Mouse (Mus musculus) liver, embryonic 14.5 days (tissue): ENCODE measurements around the gene Cryz.

ENCODE experiments used
- CTCF ChIP-seq: IDR thresholded peaks from 2 replicates; pipeline ENCODE4 v1.5.1; 2016; ENCODE audit warnings: antibody characterized with exemption, low read depth, control low read depth
- EP300 ChIP-seq: IDR thresholded peaks from 2 replicates; pipeline ENCODE4 v1.6.1; 2016; ENCODE audit warnings: antibody characterized with exemption, low read depth

DNA sequence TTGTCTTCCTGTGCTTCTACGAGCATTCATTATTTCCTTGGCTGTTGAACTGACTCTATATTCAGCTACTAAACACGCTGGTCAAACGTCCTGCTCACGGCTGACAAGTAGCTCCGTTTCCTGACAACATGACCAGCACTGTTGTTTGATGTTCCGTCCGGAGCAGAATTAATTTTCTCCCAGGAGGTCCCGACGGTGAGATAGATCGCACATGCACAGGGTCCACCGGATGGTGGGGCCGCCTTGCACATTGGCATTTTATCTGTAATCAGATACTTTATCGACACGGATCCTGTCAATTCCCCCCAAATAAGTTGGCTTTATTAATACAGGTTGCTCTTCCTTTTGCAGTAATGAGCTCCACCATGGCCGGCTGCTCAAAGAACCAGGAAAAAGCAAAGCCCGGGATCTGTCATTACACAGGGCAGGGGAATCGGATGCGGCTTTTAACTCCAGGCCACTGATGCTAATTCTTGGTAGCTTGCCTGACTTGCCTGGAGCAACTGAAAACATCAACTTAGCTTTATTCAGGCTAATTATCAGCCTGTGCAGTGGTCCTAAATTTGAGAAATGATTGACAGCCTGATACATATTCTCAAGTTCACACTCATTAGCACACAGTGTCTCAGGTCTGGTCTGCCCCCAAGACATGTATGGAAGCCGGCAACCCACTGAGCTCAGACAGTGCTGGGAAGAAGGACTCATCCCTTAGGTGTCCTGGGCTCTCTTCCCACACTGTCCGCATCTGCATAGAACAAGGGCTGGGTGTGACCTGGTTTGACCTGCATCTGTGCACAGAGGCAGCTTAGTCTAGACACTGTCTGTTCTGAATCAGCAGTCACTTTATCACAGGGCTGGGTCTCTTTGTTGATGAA lies 53.1 kb downstream of the Cryz start:
- TF ChIP-seq CTCF (no peak), EP300 (no peak)
